31 mouse cellular contexts compared by ENCODE assay signal in the genomic region with DNA sequence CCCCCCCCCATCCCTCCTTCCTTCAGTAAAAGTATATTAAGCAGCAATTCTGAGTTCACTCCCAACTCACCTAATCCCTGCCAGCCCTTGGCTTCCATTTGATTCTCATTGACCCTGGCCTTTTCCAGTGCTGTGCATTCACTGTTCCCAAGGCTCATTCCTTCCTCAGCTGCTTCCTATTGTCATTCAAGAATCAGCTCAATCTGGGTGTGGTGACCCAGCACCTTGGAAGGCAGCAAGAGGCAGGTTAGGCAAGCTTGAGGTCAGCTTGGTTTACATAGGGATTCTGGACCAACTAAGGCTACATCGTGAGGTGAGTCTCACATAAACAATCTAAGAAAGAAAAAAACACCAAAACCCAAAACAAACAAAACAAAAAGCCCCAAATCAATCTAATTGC. TPM values are rescaled to one million over a fixed set of nuclear protein-coding genes. Genes with fewer than 3 reads are reported as not detected.
DNase-seq lines count a peak whose midpoint lies in the region; ATAC-seq and TF ChIP-seq lines count a peak whose summit lies in the region.
"Had no signal": no experiment of that assay in that cellular context is flagged by ENCODE, and none has a peak within 500 bp of the region (broad histone marks: within the 10 kb centered on the region; RNA-seq: fewer than 3 reads in every experiment).

No protein-coding gene starts in this region.

- no peaks in the 10 kb centered on the region for H3K27me3 ChIP-seq in ES-Bruce4 (ENCODE audit: control insufficient read depth, insufficient read depth, low read length, poor library complexity, severe bottlenecking)
- no peaks in the 10 kb centered on the region; the same call in 1 of the 2 replicates for H3K27me3 ChIP-seq in midbrain, embryonic 13.5 days
- H3K27me3 ChIP-seq: CH12.LX had no signal

- no peak overlapping the region for H3K9ac ChIP-seq in ES-Bruce4 (ENCODE audit: low read depth, poor library complexity, severe bottlenecking)
- no peak overlapping the region for H3K9ac ChIP-seq in midbrain, embryonic 13.5 days (replicated peaks)

- H3K27ac ChIP-seq in ES-Bruce4 (ENCODE audit: insufficient read depth, low read length), result no peak overlapping the region
- no peak overlapping the region for H3K27ac ChIP-seq in midbrain, embryonic 13.5 days

- H3K4me1 ChIP-seq in ES-Bruce4 (ENCODE audit: control insufficient read depth, insufficient read depth, low read length), result no peaks in the 10 kb centered on the region
- no peaks in the 10 kb centered on the region for H3K4me1 ChIP-seq in midbrain, embryonic 13.5 days (replicated peaks)

- 69% methylated on average over 1 of the region's 1 CpGs for WGBS in midbrain, embryonic 13.5 days

- no peak for TF ChIP-seq POLR2A in ES-Bruce4 (IDR thresholded peaks at IDR 0.05; ENCODE audit: insufficient read depth, low read length)

- DNase-seq in ES-CJ7 (ENCODE audit: low read depth, low spot score) (peak; percentile 69), R1 (ENCODE audit: low read depth, low spot score) (peak; percentile 67), ZHBTc4 (ENCODE audit: low read depth, low spot score) (peak; percentile 51)
- DNase-seq in thymus, postnatal 0 days (ENCODE audit: low spot score), result no peak
- DNase-seq in cerebellum, adult 8-10 months, result no peak
- DNase-seq: adrenal gland, adult 2 months; adrenal gland, adult 8-10 months; adrenal gland, postnatal 10 days; adrenal gland, postnatal 14 days; adrenal gland, postnatal 25 days; adrenal gland, postnatal 36 days; B cell, adult 2 months; cerebellum, adult 11 months; cerebellum, adult 11-12 months; cerebellum, adult 18-20 months; cerebellum, adult 2 months; cerebellum, adult 9-10 months; cerebellum, adult 9-11 months had no signal

- TF ChIP-seq CTCF in ES-Bruce4 (IDR thresholded peaks at IDR 0.05; ENCODE audit: low read depth, low read length), result no peak

- ATAC-seq in megakaryocyte progenitor cell, adult 5-6 weeks (replicated peaks; ENCODE audit: poor library complexity), result no peak
- ATAC-seq in midbrain, embryonic 13.5 days, result no peak
- ATAC-seq: activated CD4-positive, CD25-positive, alpha-beta regulatory T cell, adult 4 months; CD4-positive, CD25-positive, alpha-beta regulatory T cell, adult 4 months; Patski had no signal

- H3K36me3 ChIP-seq in ES-Bruce4 (ENCODE audit: control insufficient read depth, insufficient read depth, low read length, poor library complexity, severe bottlenecking), result no peaks in the 10 kb centered on the region
- H3K36me3 ChIP-seq in midbrain, embryonic 13.5 days, result no peaks in the 10 kb centered on the region
- H3K36me3 ChIP-seq: G1E had no signal

- H3K4me3 ChIP-seq in ES-Bruce4 (ENCODE audit: low read depth, low read length), result no peak overlapping the region
- H3K4me3 ChIP-seq in midbrain, embryonic 13.5 days (replicated peaks), result no peak overlapping the region

- no peaks in the 10 kb centered on the region for H3K9me3 ChIP-seq in ES-Bruce4 (replicated peaks; ENCODE audit: control insufficient read depth, insufficient read depth, low read length, poor library complexity, severe bottlenecking)
- no peaks in the 10 kb centered on the region for H3K9me3 ChIP-seq in midbrain, embryonic 13.5 days
- H3K9me3 ChIP-seq: G1E had no signal

- H3K4me2 ChIP-seq in midbrain, embryonic 13.5 days (replicated peaks), result no peak overlapping the region

- peak; percentile 77 for TF ChIP-seq EP300 in ES-Bruce4 (IDR thresholded peaks at IDR 0.05; ENCODE audit: insufficient read depth, low read depth, low read length)

RNA-seq across cellular contexts. Expression of a gene that starts 19.6 kb away (rescaled TPM):
- 0.70 and 1.3 TPM in 2 replicates for polyA plus RNA-seq in ES-Bruce4 (2011; ENCODE audit: insufficient read depth, insufficient read length, low read depth, missing spikeins)
- total RNA-seq in megakaryocyte progenitor cell, adult 5-6 weeks (2015), result not detected in 2 replicates
- not detected in 2 replicates for total RNA-seq in megakaryocyte progenitor cell, adult 5-6 weeks (2017)
- polyA plus RNA-seq in thymus, postnatal 0 days (2015; fragmentation: Nextera tagmentation; extraction: Ambion mirVana), result not detected in 2 replicates
- not detected in 2 replicates for polyA plus RNA-seq in midbrain, embryonic 13.5 days (2015; fragmentation: Nextera tagmentation; extraction: Ambion mirVana)
- total RNA-seq: adrenal gland, adult 18-20 months; adrenal gland, adult 2 months; adrenal gland, adult 8-10 months; adrenal gland, postnatal 10 days; adrenal gland, postnatal 14 days; adrenal gland, postnatal 25 days; adrenal gland, postnatal 36 days; adrenal gland, postnatal 4 days; CH12.LX; MEL had no signal
- polyA plus RNA-seq: activated CD4-positive, CD25-positive, alpha-beta regulatory T cell, adult 4 months; adrenal gland, adult 2 months; brain, embryonic 14.5 days; C2C12; cerebellum, adult 2 months; G1E; Patski had no signal

RNA-seq across cellular contexts. Expression of a gene that starts 33.3 kb away (rescaled TPM):
- polyA plus RNA-seq in ES-Bruce4 (2011; ENCODE audit: insufficient read depth, insufficient read length, low read depth, missing spikeins), result 0.41 and 0.72 TPM in 2 replicates
- total RNA-seq in megakaryocyte progenitor cell, adult 5-6 weeks (2015), result 1.2 and 1.9 TPM in 2 replicates
- 0.71 and 0.84 TPM in 2 replicates for total RNA-seq in megakaryocyte progenitor cell, adult 5-6 weeks (2017)
- polyA plus RNA-seq in thymus, postnatal 0 days (2015; fragmentation: Nextera tagmentation; extraction: Ambion mirVana), result 0.40 and 0.63 TPM in 2 replicates
- polyA plus RNA-seq in midbrain, embryonic 13.5 days (2015; fragmentation: Nextera tagmentation; extraction: Ambion mirVana), result 0.24 and 0.26 TPM in 2 replicates
- polyA plus RNA-seq: G1E, Patski had no signal

Comparison
In these comparisons a context has a peak if more than half of its experiments do, and no peak if none do; other contexts are left out.
1. DNase-seq: peak in ES-CJ7 (single experiment), R1 (single experiment) and ZHBTc4 (single experiment); none in thymus, postnatal 0 days (single experiment) and cerebellum, adult 8-10 months (single experiment).